Mouse (Mus musculus) adrenal gland, adult 2 months (tissue): ENCODE data around the gene Olfr1474. TPM values are rescaled to one million over a fixed set of nuclear protein-coding genes. Genes with fewer than 3 reads are reported as not detected.
"Not testable (repeated sequence)": the region's sequence is repeated elsewhere in the genome, so short reads cannot be mapped to it uniquely, and the experiment has no call there.

Source experiments
- DNase-seq: peaks from one replicate; pipeline ENCODE4 v3.0.0; 2021
- long read RNA-seq: library from polyadenylated mRNA; stranded (forward); transcript quantifications from one replicate; pipeline ENCODE4 v2.0.0, GENCODE M21; 2021
- polyA plus RNA-seq: library from polyadenylated mRNA; depleted of rRNA; stranded (reverse); fragments of >200 nt; gene quantifications from 2 replicates; pipeline ENCODE4 v1.2.3, GENCODE M21; 2012; rRNA removed
- total RNA-seq, 2 experiments: library from RNA; stranded (reverse); gene quantifications; 2 replicates each; pipeline ENCODE4 v1.2.3; 2021

Olfr1474 gene
- not detected for total RNA-seq
- not detected in 2 replicates for polyA plus RNA-seq
- long read RNA-seq = 0 reads

- not testable (repeated sequence) for DNase-seq
These were observed at the start of gene Olfr1474 for GRCm38 (mm10) chr19:13469265-13469664. Olfr1474 (plus strand) TSS chr19:13469565.

GRCm38 (mm10) chr19:13443109-13443508 lies 26.3 kb upstream of the Olfr1474 start, which contains the start of gene Olfr1471:
Olfr1471 (plus strand) TSS chr19:13443409.
- not testable (repeated sequence) for DNase-seq

DNA sequence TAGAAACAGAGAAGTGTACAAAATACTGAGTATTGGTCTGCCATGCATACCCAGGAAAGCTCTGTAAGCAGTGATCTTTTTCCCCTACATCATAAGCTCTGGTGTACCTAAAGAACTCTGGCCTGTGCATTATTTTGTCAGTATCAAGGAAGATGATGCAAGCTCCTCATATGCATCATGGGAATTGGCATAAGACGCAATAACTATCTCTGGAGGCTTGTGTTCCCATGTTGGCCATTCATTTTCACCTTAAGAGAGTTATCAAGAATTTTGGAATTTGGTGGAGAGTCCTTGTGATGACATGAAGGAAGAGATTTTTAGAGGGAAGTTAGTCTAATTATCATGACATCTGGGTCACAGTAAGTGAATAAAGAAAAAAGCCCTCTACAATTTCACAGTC lies 13.4 kb upstream of the Olfr1474 start, which contains the start of gene Olfr1472:
TSS of gene Olfr1472 (minus strand) at position 101 of the 400 bp plus-strand sequence.
- no peak for DNase-seq

DNA sequence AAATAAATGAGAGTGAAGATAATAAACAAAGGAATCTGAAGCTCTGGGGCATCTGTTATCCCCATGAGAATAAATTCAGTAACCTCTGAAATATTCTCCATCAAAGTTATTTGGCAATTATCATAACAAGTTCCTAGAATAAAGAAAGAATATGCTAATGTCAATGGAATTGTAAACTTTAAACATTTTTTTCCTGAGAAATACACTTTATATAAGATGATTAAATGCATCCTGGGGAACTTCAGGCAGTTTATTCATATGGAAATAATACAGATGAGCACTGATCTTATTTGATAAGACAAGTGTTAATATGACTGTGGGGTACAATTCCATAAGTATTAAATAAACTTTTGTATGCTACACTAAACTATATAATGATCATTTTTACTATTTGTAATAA lies 10.7 kb downstream of the Olfr1474 start, which contains the start of gene Olfr1475:
TSS of gene Olfr1475 (minus strand) at position 101 of the 400 bp plus-strand sequence.
- DNase-seq = no peak

DNA sequence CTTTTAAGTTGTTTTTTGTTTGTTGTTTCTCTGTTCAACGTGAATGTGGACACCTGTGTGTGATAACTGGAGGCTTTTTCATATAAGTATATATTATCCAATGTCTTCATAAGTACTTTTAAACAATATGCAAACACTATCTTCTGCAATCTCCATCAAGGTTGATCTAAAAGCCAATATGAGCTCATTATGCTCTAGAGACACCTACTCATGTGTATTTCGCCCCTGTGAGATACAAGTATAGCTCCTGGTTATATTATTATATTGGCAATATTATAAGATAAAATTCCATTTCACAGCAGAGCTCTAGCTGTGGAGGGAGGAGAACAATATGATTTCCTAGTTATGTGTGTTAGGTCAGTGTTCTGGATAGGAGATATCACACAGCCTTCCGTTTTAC lies 30.9 kb downstream of the Olfr1474 start, which contains the start of gene Olfr1477:
TSS of gene Olfr1477 (plus strand) at position 301 of the 400 bp plus-strand sequence.
- DNase-seq = no peak

Other genes starting within 250 kb of the Olfr1474 start
- not detected for gene Olfr1463, start 238.2 kb upstream of the Olfr1474 start, total RNA-seq
- gene Olfr1463, start 238.2 kb upstream of the Olfr1474 start, polyA plus RNA-seq = not detected in 2 replicates
- not detected for gene Olfr1465, start 154.0 kb upstream of the Olfr1474 start, total RNA-seq
- gene Olfr1465, start 154.0 kb upstream of the Olfr1474 start, polyA plus RNA-seq = not detected in 2 replicates
- gene Olfr1466, start 130.7 kb upstream of the Olfr1474 start, total RNA-seq = not detected
- gene Olfr1466, start 130.7 kb upstream of the Olfr1474 start, polyA plus RNA-seq = not detected in 2 replicates
- not detected for gene Olfr1467, start 107.3 kb upstream of the Olfr1474 start, total RNA-seq
- not detected in 2 replicates for gene Olfr1467, start 107.3 kb upstream of the Olfr1474 start, polyA plus RNA-seq
- not detected for gene Olfr1469, start 61.7 kb upstream of the Olfr1474 start, total RNA-seq
- not detected in 2 replicates for gene Olfr1469, start 61.7 kb upstream of the Olfr1474 start, polyA plus RNA-seq
- not detected for gene Olfr1471, start 26.2 kb upstream of the Olfr1474 start, total RNA-seq
- not detected in 2 replicates for gene Olfr1471, start 26.2 kb upstream of the Olfr1474 start, polyA plus RNA-seq
- gene Olfr1472, start 13.5 kb upstream of the Olfr1474 start, total RNA-seq = not detected
- not detected in 2 replicates for gene Olfr1472, start 13.5 kb upstream of the Olfr1474 start, polyA plus RNA-seq
- not detected for gene Olfr1475, start 10.6 kb downstream of the Olfr1474 start, total RNA-seq
- not detected in 2 replicates for gene Olfr1475, start 10.6 kb downstream of the Olfr1474 start, polyA plus RNA-seq
- not detected for gene Olfr1477, start 31.0 kb downstream of the Olfr1474 start, total RNA-seq
- not detected in 2 replicates for gene Olfr1477, start 31.0 kb downstream of the Olfr1474 start, polyA plus RNA-seq
- gene Olfr1480, start 58.3 kb downstream of the Olfr1474 start, total RNA-seq = not detected
- not detected in 2 replicates for gene Olfr1480, start 58.3 kb downstream of the Olfr1474 start, polyA plus RNA-seq
- not detected for gene Olfr1484, start 113.9 kb downstream of the Olfr1474 start, total RNA-seq
- not detected in 2 replicates for gene Olfr1484, start 113.9 kb downstream of the Olfr1474 start, polyA plus RNA-seq
- not detected for gene Olfr1487, start 147.8 kb downstream of the Olfr1474 start, total RNA-seq
- not detected in 2 replicates for gene Olfr1487, start 147.8 kb downstream of the Olfr1474 start, polyA plus RNA-seq
- not detected for gene Olfr1489, start 162.1 kb downstream of the Olfr1474 start, total RNA-seq
- not detected in 2 replicates for gene Olfr1489, start 162.1 kb downstream of the Olfr1474 start, polyA plus RNA-seq
- gene Olfr1490, start 181.5 kb downstream of the Olfr1474 start, total RNA-seq = not detected
- gene Olfr1490, start 181.5 kb downstream of the Olfr1474 start, polyA plus RNA-seq = not detected in 2 replicates
- gene Olfr1491, start 227.7 kb downstream of the Olfr1474 start, total RNA-seq = not detected
- not detected in 2 replicates for gene Olfr1491, start 227.7 kb downstream of the Olfr1474 start, polyA plus RNA-seq